Mouse (Mus musculus) erythroblast, embryonic 14.5 days (primary cell): ENCODE results near the gene Xrcc5. TPM values are rescaled to one million over a fixed set of nuclear protein-coding genes. Genes with fewer than 3 reads are reported as not detected.

Source experiments
- H3K27me3 ChIP-seq: 2 replicates; pipeline ENCODE4 v1.6.1; 2012; ENCODE audit warnings: inconsistent platforms; ENCODE audit not compliant: control insufficient read depth
- H3K36me3 ChIP-seq: 2 replicates; pipeline ENCODE4 v1.6.1; 2012; ENCODE audit warnings: mild to moderate bottlenecking, inconsistent platforms; ENCODE audit not compliant: control insufficient read depth
- H3K4me1 ChIP-seq: 2 replicates; pipeline ENCODE4 v1.6.1; 2012; ENCODE audit warnings: inconsistent platforms; ENCODE audit not compliant: control insufficient read depth
- H3K4me3 ChIP-seq: replicated peaks from 2 replicates; pipeline ENCODE3; 2012; ENCODE audit warnings: moderate library complexity, mild to moderate bottlenecking, inconsistent platforms
- H3K9me3 ChIP-seq: 2 replicates; pipeline ENCODE4 v1.6.1; 2012; ENCODE audit warnings: low read length, inconsistent platforms, mixed read lengths; ENCODE audit not compliant: control insufficient read depth
- GATA1 ChIP-seq: IDR thresholded peaks from 2 replicates; pipeline ENCODE4 v1.6.1; 2012; ENCODE audit warnings: low read length, inconsistent platforms, mixed read lengths
- TAL1 ChIP-seq: IDR thresholded peaks from 3 replicates; pipeline ENCODE4 v1.6.1; 2012; ENCODE audit warnings: low read length, inconsistent platforms, mixed read lengths
- polyA plus RNA-seq: library from polyadenylated mRNA; stranded (reverse); fragments of >175 nt; gene quantifications from 2 replicates; pipeline ENCODE4 v1.2.3, GENCODE M21; 2012

The Xrcc5 gene
- polyA plus RNA-seq, 1 experiment = 0.10 TPM

GRCm38 (mm10) chr1:72373648-72374047 lies 66.4 kb downstream of the Xrcc5 start:
- TF ChIP-seq TAL1 (no peak), GATA1 (no peak)
- H3K36me3 ChIP-seq = peaks cover 9% of the 10 kb centered on the region

DNA sequence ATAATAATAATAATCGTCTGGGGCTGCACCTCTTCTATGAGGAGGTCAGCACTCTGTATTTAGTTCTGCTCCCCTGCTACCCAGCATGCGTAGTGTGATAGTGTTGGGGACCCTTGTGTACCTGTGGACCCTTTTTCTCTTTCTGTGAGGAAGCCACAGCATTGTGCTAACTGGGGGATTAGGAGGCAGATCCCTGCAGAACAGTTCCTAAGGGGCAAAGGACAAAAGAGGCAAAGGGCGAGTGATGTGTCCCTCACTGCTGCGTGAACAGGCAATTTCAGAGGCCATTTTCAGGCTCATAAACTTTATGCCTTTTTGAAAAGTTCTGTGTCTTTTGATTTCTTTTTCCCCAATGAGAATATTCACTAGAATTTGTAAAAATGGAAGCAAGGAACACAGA lies 66.8 kb downstream of the Xrcc5 start:
- Histone ChIP-seq H3K4me3 (no peak overlapping the region), H3K27me3 (no peaks in the 10 kb centered on the region), H3K4me1 (no peaks in the 10 kb centered on the region), H3K36me3 (peaks cover 9% of the 10 kb centered on the region), H3K9me3 (no peaks in the 10 kb centered on the region)
- TF ChIP-seq TAL1 (no peak), GATA1 (no peak)

More at GRCm38 (mm10) chr1:72373648-72374047, 66.4 kb downstream of the Xrcc5 start:
- H3K4me1 ChIP-seq = no peaks in the 10 kb centered on the region
- no peak overlapping the region for H3K4me3 ChIP-seq
- no peaks in the 10 kb centered on the region for H3K27me3 ChIP-seq
- H3K9me3 ChIP-seq = no peaks in the 10 kb centered on the region

GRCm38 (mm10) chr1:72378151-72378550 lies 70.9 kb downstream of the Xrcc5 start:
- TF ChIP-seq TAL1 = no peak
- peaks cover 6% of the 10 kb centered on the region for H3K36me3 ChIP-seq

GRCm38 (mm10) chr1:72379752-72380353 lies 72.6 kb downstream of the Xrcc5 start:
- TF ChIP-seq TAL1 (no peak), GATA1 (no peak)
- Histone ChIP-seq H3K36me3 (peaks cover 12% of the 10 kb centered on the region), H3K4me1 (no peaks in the 10 kb centered on the region), H3K4me3 (no peak overlapping the region), H3K27me3 (no peaks in the 10 kb centered on the region), H3K9me3 (peaks cover 6% of the 10 kb centered on the region)

More at GRCm38 (mm10) chr1:72378151-72378550, 70.9 kb downstream of the Xrcc5 start:
- H3K9me3 ChIP-seq = peaks cover 6% of the 10 kb centered on the region
- H3K4me1 ChIP-seq = no peaks in the 10 kb centered on the region
- no peak overlapping the region for H3K4me3 ChIP-seq
- H3K27me3 ChIP-seq = no peaks in the 10 kb centered on the region

GRCm38 (mm10) chr1:72380544-72380943 lies 73.3 kb downstream of the Xrcc5 start:
- no peaks in the 10 kb centered on the region for H3K27me3 ChIP-seq
- H3K4me3 ChIP-seq = no peak overlapping the region
- peaks cover 16% of the 10 kb centered on the region for H3K36me3 ChIP-seq
- peaks cover 6% of the 10 kb centered on the region for H3K9me3 ChIP-seq
- H3K4me1 ChIP-seq = no peaks in the 10 kb centered on the region
- no peak for TF ChIP-seq GATA1
- TF ChIP-seq TAL1 = no peak

DNA sequence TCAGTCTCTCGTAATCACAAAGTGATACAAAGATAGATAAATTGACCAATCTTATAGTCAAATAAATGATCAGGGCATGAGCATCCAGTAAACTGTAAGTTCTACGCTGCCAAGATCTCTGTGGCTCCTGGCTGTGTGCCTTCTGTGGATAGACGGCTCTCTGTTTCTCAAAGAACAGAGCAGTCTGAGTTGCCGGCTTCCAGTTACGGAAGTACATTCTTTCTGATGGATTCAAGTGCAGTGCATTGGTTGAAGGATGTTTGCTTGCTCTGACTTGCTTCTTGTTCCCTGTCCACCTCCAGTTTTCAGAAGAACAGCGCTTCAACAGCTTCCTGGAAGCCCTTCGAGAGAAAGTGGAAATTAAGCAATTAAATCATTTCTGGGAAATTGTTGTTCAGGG lies 75.8 kb downstream of the Xrcc5 start:
- no peak overlapping the region for H3K4me3 ChIP-seq
- peaks cover 6% of the 10 kb centered on the region for H3K9me3 ChIP-seq
- no peaks in the 10 kb centered on the region for H3K27me3 ChIP-seq
- TF ChIP-seq GATA1 (no peak), TAL1 (no peak)
- no peaks in the 10 kb centered on the region for H3K4me1 ChIP-seq
- H3K36me3 ChIP-seq = peaks cover 24% of the 10 kb centered on the region

GRCm38 (mm10) chr1:72383651-72384050 lies 76.4 kb downstream of the Xrcc5 start:
- peaks cover 24% of the 10 kb centered on the region for H3K36me3 ChIP-seq
- no peak overlapping the region for H3K4me3 ChIP-seq
- H3K27me3 ChIP-seq = no peaks in the 10 kb centered on the region
- H3K9me3 ChIP-seq = peaks cover 6% of the 10 kb centered on the region
- no peaks in the 10 kb centered on the region for H3K4me1 ChIP-seq
- TF ChIP-seq TAL1 (no peak), GATA1 (no peak)

DNA sequence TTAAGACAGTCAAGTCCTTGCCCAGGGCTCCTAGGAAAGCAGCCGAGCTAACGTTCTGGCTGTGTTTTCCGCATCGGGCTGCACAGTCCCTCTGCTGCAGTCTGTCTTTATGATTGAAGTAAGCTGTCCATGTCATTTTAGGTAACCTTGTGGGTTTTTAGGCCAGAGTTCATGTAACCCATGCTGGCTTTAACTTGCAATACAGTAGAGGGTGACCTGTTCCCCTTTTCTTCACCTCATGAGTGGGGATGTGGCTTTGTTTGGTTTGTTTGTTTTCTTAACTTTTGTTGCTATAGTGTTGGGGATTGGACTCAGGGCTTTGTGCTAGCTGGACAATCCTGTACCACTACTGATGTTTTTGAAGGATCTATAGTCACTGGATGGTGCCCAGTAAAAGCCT lies 83.2 kb downstream of the Xrcc5 start:
- Histone ChIP-seq H3K36me3 (peaks cover 15% of the 10 kb centered on the region), H3K4me3 (no peak overlapping the region), H3K4me1 (no peaks in the 10 kb centered on the region), H3K27me3 (no peaks in the 10 kb centered on the region), H3K9me3 (no peaks in the 10 kb centered on the region)
- TF ChIP-seq GATA1 = no peak
- TF ChIP-seq TAL1 = no peak

GRCm38 (mm10) chr1:72399720-72400401 lies 92.6 kb downstream of the Xrcc5 start:
- no peak for TF ChIP-seq GATA1
- TF ChIP-seq TAL1 = no peak
- H3K27me3 ChIP-seq = no peaks in the 10 kb centered on the region
- H3K4me3 ChIP-seq = no peak overlapping the region
- H3K4me1 ChIP-seq = no peaks in the 10 kb centered on the region
- H3K9me3 ChIP-seq = no peaks in the 10 kb centered on the region
- H3K36me3 ChIP-seq = peaks cover 9% of the 10 kb centered on the region

DNA sequence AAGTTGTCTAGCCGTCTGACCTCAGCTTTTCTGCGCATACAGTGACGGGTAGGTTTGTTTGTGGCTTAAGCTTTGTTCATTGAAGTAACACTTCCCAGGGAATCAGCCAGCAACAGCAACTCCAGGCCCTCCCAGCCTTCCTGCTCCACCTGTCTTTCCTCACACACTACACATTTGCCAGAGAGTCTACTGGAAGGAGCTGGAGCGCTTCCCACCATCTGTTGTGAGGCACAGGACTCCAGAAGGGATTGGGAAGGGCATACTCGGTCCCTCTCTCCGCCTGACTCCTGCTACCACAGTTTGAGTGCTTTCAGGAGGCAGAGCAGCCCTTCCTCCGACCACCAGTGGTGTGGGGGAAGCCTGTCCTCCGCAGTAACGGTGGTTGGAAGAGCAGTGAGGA lies 93.4 kb downstream of the Xrcc5 start:
- no peaks in the 10 kb centered on the region for H3K27me3 ChIP-seq
- H3K9me3 ChIP-seq = no peaks in the 10 kb centered on the region
- H3K4me3 ChIP-seq = no peak overlapping the region
- no peaks in the 10 kb centered on the region for H3K4me1 ChIP-seq
- H3K36me3 ChIP-seq = peaks cover 3% of the 10 kb centered on the region
- no peak for TF ChIP-seq GATA1
- TF ChIP-seq TAL1 = no peak
